9 mouse cellular contexts compared by ENCODE assay signal in the genomic region with DNA sequence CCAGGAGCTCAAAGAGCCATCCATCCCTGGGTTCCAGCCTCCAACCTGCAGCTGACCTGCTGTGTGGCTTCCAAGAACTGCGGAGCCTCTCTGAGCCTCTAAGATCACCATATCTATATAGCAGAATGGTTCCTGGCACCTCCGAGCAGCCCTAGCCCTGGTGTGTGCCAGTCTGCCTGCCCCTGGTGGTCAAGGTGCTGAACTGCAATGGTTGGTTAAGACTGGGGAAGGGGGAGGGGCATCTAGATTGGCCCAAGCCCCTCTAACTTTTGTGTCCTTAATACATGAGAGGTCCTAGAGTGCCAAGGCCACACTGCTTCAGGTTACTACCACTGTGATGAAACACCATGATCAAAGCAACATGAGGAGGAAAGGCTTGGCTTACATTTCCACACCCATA. TPM values are rescaled to one million over a fixed set of nuclear protein-coding genes. Genes with fewer than 3 reads are reported as not detected.
A peak's percentile ranks its signal among the peaks of the same experiment; 100 is the strongest.
DNase-seq lines count a peak whose midpoint lies in the region; ATAC-seq and TF ChIP-seq lines count a peak whose summit lies in the region.
"Had no signal": no experiment of that assay in that cellular context is flagged by ENCODE, and none has a peak within 500 bp of the region (broad histone marks: within the 10 kb centered on the region; RNA-seq: fewer than 3 reads in every experiment).

No protein-coding gene starts in this region.

- H3K9me3 ChIP-seq in hindbrain, embryonic 13.5 days: 0 out of 2 replicates have a peak, but pooled peaks cover 5% of the 10 kb centered on the region
- H3K9me3 ChIP-seq in hindbrain, embryonic 14.5 days (ENCODE audit: control insufficient read depth, low read length): 0 out of 2 replicates have a peak, but pooled peaks cover 3% of the 10 kb centered on the region
- no peaks in the 10 kb centered on the region for H3K9me3 ChIP-seq in ES-E14 (ENCODE audit: control insufficient read depth, insufficient read depth, low read depth, low read length)
- no peaks in the 10 kb centered on the region for H3K9me3 ChIP-seq in megakaryocyte, embryonic 14.5 days
- H3K9me3 ChIP-seq: midbrain, embryonic 12.5 days had no signal

- H3K36me3 ChIP-seq in hindbrain, embryonic 13.5 days: peaks cover 30% of the 10 kb centered on the region
- H3K36me3 ChIP-seq in hindbrain, embryonic 14.5 days (replicated peaks; ENCODE audit: control insufficient read depth, insufficient read depth): peaks cover 5% of the 10 kb centered on the region; the same call in 1 of the 2 replicates
- H3K36me3 ChIP-seq in ES-E14 (ENCODE audit: control insufficient read depth, insufficient read depth, low read length, poor library complexity, severe bottlenecking): no peaks in the 10 kb centered on the region
- H3K36me3 ChIP-seq in megakaryocyte, embryonic 14.5 days (replicated peaks; ENCODE audit: low read length): peaks cover 39% of the 10 kb centered on the region

- 51% methylated on average over 2 of the region's 2 CpGs for WGBS in hindbrain, embryonic 13.5 days
- WGBS in hindbrain, embryonic 14.5 days: 68% methylated on average over 2 of the region's 2 CpGs

- H3K27ac ChIP-seq in hindbrain, embryonic 13.5 days: no peak overlapping the region
- no peak overlapping the region for H3K27ac ChIP-seq in hindbrain, embryonic 14.5 days
- H3K27ac ChIP-seq in ES-E14 (ENCODE audit: insufficient read depth, low read depth, low read length, poor library complexity, severe bottlenecking): no peak overlapping the region
- H3K27ac ChIP-seq: midbrain, embryonic 12.5 days had no signal

- H3K4me2 ChIP-seq in hindbrain, embryonic 13.5 days: no peak overlapping the region
- no peak overlapping the region for H3K4me2 ChIP-seq in hindbrain, embryonic 14.5 days (replicated peaks)
- H3K4me2 ChIP-seq: midbrain, embryonic 12.5 days had no signal

- in situ Hi-C loops in ES-E14 (cut with MboI; ENCODE audit: low sequenced_read_pairs in 2 of 2, unreplicated experiment in 2 of 2): no loop called here

- ATAC-seq in hindbrain, embryonic 13.5 days (ENCODE audit: low FRiP score): 0 out of 2 replicates have a peak, but pooled peaks have one; percentile 39
- no peak for ATAC-seq in hindbrain, embryonic 14.5 days (ENCODE audit: low FRiP score)
- ATAC-seq in erythroblast, adult 5-6 weeks (replicated peaks; ENCODE audit: low FRiP score, poor library complexity, severe bottlenecking): peak; percentile 79

- DNase-seq in hindbrain, embryonic 14.5 days (ENCODE audit: low spot score): no peak
- peak; percentile 48 for DNase-seq in ES-E14 (ENCODE audit: low read depth, low spot score)
- DNase-seq in layer of hippocampus, postnatal 36 days: no peak
- DNase-seq in frontal cortex, postnatal 10 days (ENCODE audit: low spot score in 2 of 2): no peak
- DNase-seq in gastrocnemius, postnatal 14 days: no peak

- 0 out of 2 replicates have a peak, but pooled peaks cover 3% of the 10 kb centered on the region for H3K4me1 ChIP-seq in hindbrain, embryonic 13.5 days (replicated peaks)
- H3K4me1 ChIP-seq in hindbrain, embryonic 14.5 days (replicated peaks; ENCODE audit: control insufficient read depth, insufficient read depth, low read length): no peaks in the 10 kb centered on the region
- 0 out of 4 replicates have a peak, but pooled peaks cover 0 to 2% of the 10 kb centered on the region in 2 experiments for H3K4me1 ChIP-seq in ES-E14 (ENCODE audit: control insufficient read depth in 2 of 2, insufficient read depth in 2 of 2, low read length in 2 of 2, poor library complexity in 1 of 2)
- H3K4me1 ChIP-seq in megakaryocyte, embryonic 14.5 days: peaks cover 64% of the 10 kb centered on the region

- intact Hi-C loops in gastrocnemius, postnatal 14 days (cut with DNase I; ENCODE audit: low total_unique reads): no loop called here

- no peak overlapping the region for H3K4me3 ChIP-seq in hindbrain, embryonic 13.5 days
- H3K4me3 ChIP-seq in hindbrain, embryonic 14.5 days (replicated peaks; ENCODE audit: low read length): no peak overlapping the region
- no peak overlapping the region for H3K4me3 ChIP-seq in ES-E14 (ENCODE audit: insufficient read depth in 1 of 2, low read depth in 1 of 2, low read length in 2 of 2, poor library complexity in 1 of 2, severe bottlenecking in 1 of 2)
- peak overlapping the region; percentile 78 for H3K4me3 ChIP-seq in megakaryocyte, embryonic 14.5 days (replicated peaks)
- H3K4me3 ChIP-seq: midbrain, embryonic 12.5 days had no signal

- peaks cover 7% of the 10 kb centered on the region; the same call in 1 of the 2 replicates for H3K27me3 ChIP-seq in hindbrain, embryonic 13.5 days
- H3K27me3 ChIP-seq in hindbrain, embryonic 14.5 days (ENCODE audit: control insufficient read depth, insufficient read depth, low read length): no peaks in the 10 kb centered on the region
- H3K27me3 ChIP-seq in megakaryocyte, embryonic 14.5 days (replicated peaks): no peaks in the 10 kb centered on the region
- H3K27me3 ChIP-seq: midbrain, embryonic 12.5 days had no signal

- no peak overlapping the region for H3K9ac ChIP-seq in hindbrain, embryonic 13.5 days
- no peak overlapping the region for H3K9ac ChIP-seq in hindbrain, embryonic 14.5 days
- H3K9ac ChIP-seq in ES-E14 (ENCODE audit: insufficient read depth, low read depth, low read length, poor library complexity, severe bottlenecking): no peak overlapping the region
- H3K9ac ChIP-seq: midbrain, embryonic 12.5 days had no signal

TF ChIP-seq in ES-E14, 5 proteins besides CTCF, POLR2A, EP300 and RAD21:
- TF ChIP-seq MAFK (IDR thresholded peaks at IDR 0.05; ENCODE audit: insufficient read depth, low read depth, low read length) (no peak), HCFC1 (IDR thresholded peaks at IDR 0.05; ENCODE audit: borderline replicate concordance, insufficient read depth, low read length) (no peak), CHD2 (IDR thresholded peaks at IDR 0.05; ENCODE audit: low read depth, low read length) (no peak), ZNF384 (IDR thresholded peaks at IDR 0.05; ENCODE audit: low read depth, low read length) (no peak), ZC3H11A (IDR thresholded peaks at IDR 0.05; ENCODE audit: borderline replicate concordance, low read depth, low read length) (no peak)

RNA-seq across cellular contexts. Expression of a gene that starts 33.2 kb away (rescaled TPM):
- 8.1 TPM in 2 replicates for polyA plus RNA-seq in hindbrain, embryonic 13.5 days (2015; fragmentation: Nextera tagmentation; extraction: Ambion mirVana)
- 10.6 and 10.7 TPM in 2 replicates for polyA plus RNA-seq in hindbrain, embryonic 14.5 days (2014; fragmentation: Nextera tagmentation; extraction: Ambion mirVana)
- total RNA-seq in ES-E14 (2012; rRNA removed): 2.1 and 2.2 TPM in 2 replicates
- total RNA-seq in erythroblast, adult 5-6 weeks (2015; ENCODE audit: low replicate concordance): 9.0 and 11.1 TPM in 2 replicates
- 12.2 and 21.9 TPM in 2 replicates for total RNA-seq in erythroblast, adult 5-6 weeks (2017; ENCODE audit: low replicate concordance)
- 54.5 and 69.6 TPM in 2 replicates for polyA plus RNA-seq in megakaryocyte, embryonic 14.5 days (2012; ENCODE audit: insufficient read depth, low replicate concordance)
- 1 to 10 TPM; 1.2 to 1.9 TPM for total RNA-seq in layer of hippocampus, postnatal 36 days (2021)
- 1 to 10 TPM; 3.0 to 3.1 TPM for total RNA-seq in gastrocnemius, postnatal 14 days (2021)
